Mouse (Mus musculus): ENCODE results near the gene Gm17018.

Gene Gm17018

GRCm38 (mm10) chr19:45549948-45550347 is 10.5 kb upstream of the Gm17018 start:
- DNase-seq: no peak

GRCm38 (mm10) chr19:45552187-45552586 is 8.2 kb upstream of the Gm17018 start:
- no peak for DNase-seq

- DNase-seq: no peak
Measured at GRCm38 (mm10) chr19:45554136-45554535, 6.3 kb upstream of the Gm17018 start.

GRCm38 (mm10) chr19:45565925-45566715 is 5.7 kb downstream of the Gm17018 start:
- DNase-seq: no peak

- DNase-seq: peak; percentile 21
Measured at GRCm38 (mm10) chr19:45567367-45567766, 7.0 kb downstream of the Gm17018 start.

- no peak for DNase-seq
Measured at GRCm38 (mm10) chr19:45573033-45573432, 12.6 kb downstream of the Gm17018 start.

GRCm38 (mm10) chr19:45573861-45574267 is 13.4 kb downstream of the Gm17018 start:
- DNase-seq: peak; percentile 78

GRCm38 (mm10) chr19:45574339-45574898 is 14.0 kb downstream of the Gm17018 start:
- no peak for DNase-seq

GRCm38 (mm10) chr19:45574941-45575631 is 14.7 kb downstream of the Gm17018 start:
- DNase-seq: no peak

GRCm38 (mm10) chr19:45575632-45576001 is 15.2 kb downstream of the Gm17018 start:
- DNase-seq: peak; percentile 49

GRCm38 (mm10) chr19:45577141-45577750 is 16.8 kb downstream of the Gm17018 start:
- DNase-seq: no peak

- DNase-seq: no peak
Measured at GRCm38 (mm10) chr19:45578976-45579375, 18.6 kb downstream of the Gm17018 start.

GRCm38 (mm10) chr19:45579416-45579815 is 19.0 kb downstream of the Gm17018 start:
- no peak for DNase-seq

- DNase-seq: no peak
Measured at GRCm38 (mm10) chr19:45580235-45580634, 19.8 kb downstream of the Gm17018 start.

- peak; percentile 60 for DNase-seq
Measured at GRCm38 (mm10) chr19:45581257-45581656, 20.8 kb downstream of the Gm17018 start.

GRCm38 (mm10) chr19:45582161-45582560 is 21.7 kb downstream of the Gm17018 start:
- no peak for DNase-seq

- no peak for DNase-seq
Measured at GRCm38 (mm10) chr19:45583136-45583535, 22.7 kb downstream of the Gm17018 start.

GRCm38 (mm10) chr19:45584856-45585620 is 24.6 kb downstream of the Gm17018 start:
- no peak for DNase-seq

- DNase-seq: no peak
Measured at GRCm38 (mm10) chr19:45586850-45587249, 26.4 kb downstream of the Gm17018 start.

- no peak for DNase-seq
Measured at GRCm38 (mm10) chr19:45587509-45588292, 27.3 kb downstream of the Gm17018 start.

- no peak for DNase-seq
Measured at GRCm38 (mm10) chr19:45589761-45590160, 29.3 kb downstream of the Gm17018 start.

- no peak for DNase-seq
Measured at GRCm38 (mm10) chr19:45591704-45592103, 31.3 kb downstream of the Gm17018 start.
